Mouse (Mus musculus) cerebellum, adult 9-11 months (tissue): ENCODE data around the gene Ptgfrn.

Source experiments
- DNase-seq: peaks from one replicate; pipeline ENCODE4 v3.0.0; 2022

The Ptgfrn gene

DNA sequence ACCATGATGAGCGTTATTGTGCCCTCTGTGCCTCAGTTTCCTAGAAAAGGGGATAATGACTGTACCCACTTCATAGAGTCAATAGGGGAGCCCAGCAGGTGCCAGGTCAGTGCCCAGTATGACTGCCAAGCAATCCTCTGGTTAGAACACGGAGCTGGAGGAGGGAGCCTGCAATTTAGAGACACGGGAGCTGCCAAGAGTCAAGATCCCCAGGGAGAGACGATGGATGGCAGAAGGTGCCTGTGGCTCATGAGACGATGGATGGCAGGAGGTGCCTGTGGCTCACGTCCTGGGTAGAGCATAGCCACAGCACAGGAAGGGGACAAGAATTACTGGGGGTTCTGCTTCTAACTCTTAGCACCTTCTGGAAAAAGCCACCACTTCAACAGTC lies 32.4 kb downstream of the Ptgfrn start:
- DNase-seq, result no peak

- peak; percentile 17 for DNase-seq
Observed at GRCm38 (mm10) chr3:101076966-101077709, 32.9 kb downstream of the Ptgfrn start.

- no peak for DNase-seq
Observed at GRCm38 (mm10) chr3:101075866-101076265, 34.2 kb downstream of the Ptgfrn start.

GRCm38 (mm10) chr3:101073384-101073783 lies 36.7 kb downstream of the Ptgfrn start:
- no peak for DNase-seq

GRCm38 (mm10) chr3:101072506-101073215 lies 37.4 kb downstream of the Ptgfrn start:
- DNase-seq, result no peak

DNA sequence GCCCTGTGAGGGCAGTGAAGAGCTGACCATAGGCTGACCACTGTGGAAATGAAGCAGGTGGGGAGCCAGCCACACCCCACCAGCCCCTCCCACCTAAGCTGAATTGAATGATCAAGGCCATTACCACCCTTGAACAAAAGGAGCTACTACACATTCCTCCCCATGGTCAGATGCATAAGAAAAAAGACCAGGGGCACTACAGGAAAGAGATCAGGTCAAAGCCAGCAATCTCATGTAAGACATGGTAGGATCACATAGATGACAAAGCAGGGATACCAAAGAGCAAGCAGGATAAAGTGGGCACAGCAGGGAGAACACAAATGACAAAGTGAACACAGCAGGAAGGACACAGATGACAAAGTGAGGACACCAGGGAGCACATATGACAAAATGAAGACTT lies 38.5 kb downstream of the Ptgfrn start:
- no peak for DNase-seq

DNA sequence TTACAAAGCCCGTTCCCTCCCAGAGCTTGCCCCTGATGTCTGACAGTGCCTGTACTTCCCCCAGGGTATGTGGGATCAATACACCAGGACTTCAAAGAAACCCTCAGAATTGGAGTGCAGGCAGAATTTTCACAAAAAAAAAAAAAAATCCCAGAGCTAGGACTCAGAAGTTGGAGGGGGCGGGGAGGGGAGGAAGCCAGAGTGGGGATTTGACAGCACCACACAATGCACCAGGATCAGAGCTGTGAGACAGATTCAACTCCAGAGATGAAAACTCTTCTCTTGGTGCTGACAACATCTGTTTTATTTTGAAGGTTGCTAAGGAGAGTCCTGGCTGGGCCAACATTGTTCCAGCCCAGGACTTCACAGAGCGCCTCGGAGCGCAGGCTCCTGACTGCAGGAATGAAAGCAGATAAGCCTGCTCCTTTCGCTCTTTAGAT lies 39.3 kb downstream of the Ptgfrn start:
- DNase-seq, result no peak

- DNase-seq, result no peak
Observed at GRCm38 (mm10) chr3:101070230-101070795, 39.8 kb downstream of the Ptgfrn start.

- no peak for DNase-seq
Observed at GRCm38 (mm10) chr3:101068701-101069100, 41.4 kb downstream of the Ptgfrn start.

DNA sequence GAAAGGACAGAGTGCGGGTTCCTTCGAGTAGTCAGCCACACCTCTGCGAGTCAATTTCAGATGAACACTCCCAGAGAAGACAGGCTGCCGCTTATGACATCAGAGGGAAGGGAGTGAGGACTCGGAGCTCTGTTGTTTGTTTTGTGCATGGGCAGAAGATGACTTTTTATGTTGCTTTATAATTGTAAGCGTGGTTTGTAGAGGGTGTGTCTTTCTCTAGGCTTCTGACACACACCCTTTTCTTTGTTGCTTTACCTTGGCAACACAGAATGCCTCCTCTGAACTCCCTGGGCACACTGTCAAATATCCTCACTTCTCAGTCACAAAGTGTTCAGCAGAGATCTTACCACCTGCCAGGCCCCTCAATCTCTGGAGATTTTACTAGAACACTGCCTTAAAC lies 43.9 kb downstream of the Ptgfrn start:
- DNase-seq, result no peak

DNA sequence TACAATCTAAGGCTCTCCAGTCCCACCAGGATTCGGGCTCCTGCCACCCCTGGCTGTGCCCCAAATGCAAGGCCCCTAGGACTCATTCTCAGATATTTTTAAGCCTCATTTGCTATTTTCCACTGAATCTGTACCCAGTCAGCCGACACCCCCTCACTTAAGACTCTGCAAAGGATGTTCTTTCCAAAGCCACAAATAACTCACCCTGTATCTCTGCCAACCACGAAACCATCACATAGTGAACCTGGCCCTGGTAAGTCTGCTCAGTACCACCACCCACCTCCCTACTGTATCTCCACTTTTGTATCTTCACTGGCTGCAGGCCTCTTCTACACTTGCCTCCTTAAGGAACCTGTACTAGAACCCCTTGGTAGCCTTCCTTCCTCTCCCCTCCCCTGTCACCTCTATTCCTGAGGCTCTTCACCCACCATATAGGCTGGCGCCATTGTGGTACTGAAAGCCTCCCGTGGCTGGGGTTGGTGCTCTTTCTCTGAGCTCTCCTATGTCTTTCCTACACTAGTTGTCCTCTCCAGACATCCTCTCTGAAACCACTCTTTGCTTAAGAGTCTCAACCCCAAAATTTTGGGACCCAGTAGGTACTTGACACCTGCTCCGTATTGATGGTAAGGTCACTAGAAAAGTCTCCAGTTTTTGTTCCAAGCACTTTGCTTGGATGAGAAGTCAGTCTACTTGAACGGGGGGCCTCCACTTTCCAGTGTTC lies 48.1 kb downstream of the Ptgfrn start:
- DNase-seq, result no peak

GRCm38 (mm10) chr3:101059214-101059613 lies 50.9 kb downstream of the Ptgfrn start:
- DNase-seq, result no peak

GRCm38 (mm10) chr3:101058203-101058602 lies 51.9 kb downstream of the Ptgfrn start:
- no peak for DNase-seq

DNA sequence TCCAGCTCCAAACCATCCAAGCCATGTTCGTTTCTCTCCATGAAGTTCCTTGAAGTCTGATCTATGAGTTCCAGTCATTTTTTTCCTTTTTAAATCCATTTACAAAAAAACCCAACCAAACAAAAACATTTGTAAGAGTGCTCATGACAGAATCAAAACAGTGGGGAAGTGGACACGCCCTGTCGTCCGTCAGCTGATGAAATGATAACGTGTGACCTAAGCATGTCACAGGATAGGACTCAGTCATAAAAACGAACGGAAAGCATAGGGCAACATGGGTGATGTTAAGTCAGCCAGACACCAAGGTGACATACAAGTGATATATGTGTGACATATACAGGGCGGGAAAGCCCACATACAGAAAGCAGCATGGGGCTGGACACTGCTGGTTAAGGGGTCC lies 54.9 kb downstream of the Ptgfrn start:
- DNase-seq, result no peak

DNA sequence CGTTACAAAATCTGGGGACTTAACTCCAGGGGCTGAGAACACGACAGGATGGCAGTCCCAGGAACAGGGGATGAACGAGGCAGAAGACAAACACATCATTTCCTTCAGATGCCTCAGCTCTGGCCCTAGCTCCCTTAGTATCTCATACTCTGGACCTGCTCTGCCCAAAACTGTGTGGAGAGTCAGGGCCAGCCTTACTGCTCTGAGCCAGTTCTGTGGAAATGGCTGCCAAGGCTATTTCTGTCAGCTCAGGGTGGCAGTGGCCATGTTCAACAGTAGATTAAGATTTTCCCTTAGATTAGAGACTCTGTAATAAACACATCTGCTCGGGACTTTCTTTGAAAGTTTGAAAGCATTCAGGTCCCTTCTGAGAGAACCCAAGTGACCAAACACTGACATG lies 58.5 kb downstream of the Ptgfrn start:
- no peak for DNase-seq

GRCm38 (mm10) chr3:101049997-101050396 lies 60.1 kb downstream of the Ptgfrn start:
- no peak for DNase-seq

GRCm38 (mm10) chr3:101048781-101049180 lies 61.3 kb downstream of the Ptgfrn start:
- no peak for DNase-seq

- no peak for DNase-seq
Observed at GRCm38 (mm10) chr3:101047586-101048275, 62.3 kb downstream of the Ptgfrn start.

DNA sequence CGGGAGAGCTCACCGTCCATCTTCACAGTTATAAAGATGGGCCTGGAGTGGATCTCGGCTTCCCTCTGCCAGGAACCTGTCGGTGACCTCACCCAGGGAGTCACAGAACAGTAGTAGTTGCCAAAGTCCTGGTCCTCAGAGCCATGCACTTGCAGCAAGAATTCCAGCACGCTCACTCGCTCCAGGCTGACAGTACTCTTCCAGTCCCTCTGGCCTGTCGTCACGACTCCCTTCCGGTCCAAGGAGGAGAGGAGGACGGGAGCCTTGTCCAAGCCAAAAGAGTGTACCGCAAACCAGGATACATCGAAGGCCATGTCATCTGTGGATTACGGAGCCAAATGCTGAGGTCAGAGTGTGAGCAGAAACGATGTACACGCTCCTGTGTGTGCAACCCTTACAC lies 64.6 kb downstream of the Ptgfrn start:
- no peak for DNase-seq

DNA sequence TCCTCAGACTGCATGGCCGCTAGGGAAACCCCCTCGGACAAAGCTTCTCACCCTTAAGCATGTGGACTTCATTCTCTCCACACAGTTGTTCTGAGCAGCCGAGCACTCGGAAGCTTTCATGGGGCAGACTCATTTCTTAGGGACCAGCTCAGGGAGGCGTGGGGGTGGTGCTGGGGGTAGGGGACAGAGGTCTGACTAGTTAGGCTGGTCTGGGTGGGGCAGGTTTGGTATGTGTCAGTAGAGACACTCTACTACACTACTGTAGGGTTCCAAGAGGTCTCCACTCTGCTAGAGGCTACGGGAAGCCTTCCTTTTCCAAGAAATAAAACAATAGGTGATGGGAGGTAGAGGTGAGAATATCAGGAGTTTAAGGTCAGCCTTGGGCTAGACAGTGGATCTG lies 65.4 kb downstream of the Ptgfrn start:
- DNase-seq, result no peak

- no peak for DNase-seq
Observed at GRCm38 (mm10) chr3:101041997-101042396, 68.1 kb downstream of the Ptgfrn start.

DNA sequence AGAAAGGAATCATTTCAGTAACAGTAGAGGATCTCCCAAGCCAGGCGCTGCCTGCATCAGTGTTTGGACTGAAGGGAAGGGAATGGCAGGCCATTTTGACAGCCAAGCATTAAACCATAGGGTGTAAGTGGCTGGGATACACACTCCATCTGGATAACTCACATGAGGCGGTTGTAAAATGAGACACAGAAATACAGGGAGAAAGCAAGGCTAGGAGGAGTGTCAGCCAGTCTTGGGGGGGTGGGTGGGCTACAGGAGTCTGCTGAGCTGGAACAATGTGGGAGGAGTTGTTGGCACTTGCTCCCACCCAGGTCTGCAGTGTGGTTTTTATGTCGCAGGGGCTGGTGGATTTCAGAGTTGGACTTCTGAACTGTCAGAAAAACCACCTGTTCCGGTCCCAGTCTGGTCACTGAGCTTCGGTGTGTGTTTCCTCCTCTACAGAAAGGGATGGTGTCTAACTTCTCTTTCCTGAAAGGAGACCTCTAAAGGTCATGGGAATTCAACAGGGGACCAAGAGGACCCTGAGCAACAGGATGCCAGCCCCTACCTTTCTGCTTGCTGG lies 72.0 kb downstream of the Ptgfrn start:
- no peak for DNase-seq

DNA sequence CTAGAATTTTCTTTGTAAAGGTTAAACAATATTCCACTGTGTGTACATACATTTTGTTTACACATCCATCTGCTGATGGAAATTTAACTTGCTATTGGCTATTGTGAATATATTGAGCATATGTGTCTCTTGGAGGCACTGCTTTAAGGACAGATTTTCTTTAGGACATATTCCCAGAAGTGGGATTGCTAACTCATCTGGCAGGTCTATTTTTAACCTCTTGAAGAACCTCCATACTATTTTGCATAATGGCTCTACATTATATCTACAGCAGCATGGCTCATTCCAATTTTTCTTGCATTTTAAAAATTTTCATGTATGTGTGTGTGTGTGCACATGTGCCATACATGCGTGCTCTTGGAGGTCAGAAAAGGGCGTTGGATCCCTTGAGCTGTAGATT lies 74.1 kb downstream of the Ptgfrn start:
- DNase-seq, result no peak
